Mouse (Mus musculus): ENCODE data around the gene Tvp23a. TPM values are rescaled to one million over a fixed set of nuclear protein-coding genes. Genes with fewer than 3 reads are reported as not detected.
A peak's percentile ranks its signal among the peaks of the same experiment; 100 is the strongest.

Gene Tvp23a
- polyA plus RNA-seq, 2 experiments = 0.20 to 0.28 TPM

DNA sequence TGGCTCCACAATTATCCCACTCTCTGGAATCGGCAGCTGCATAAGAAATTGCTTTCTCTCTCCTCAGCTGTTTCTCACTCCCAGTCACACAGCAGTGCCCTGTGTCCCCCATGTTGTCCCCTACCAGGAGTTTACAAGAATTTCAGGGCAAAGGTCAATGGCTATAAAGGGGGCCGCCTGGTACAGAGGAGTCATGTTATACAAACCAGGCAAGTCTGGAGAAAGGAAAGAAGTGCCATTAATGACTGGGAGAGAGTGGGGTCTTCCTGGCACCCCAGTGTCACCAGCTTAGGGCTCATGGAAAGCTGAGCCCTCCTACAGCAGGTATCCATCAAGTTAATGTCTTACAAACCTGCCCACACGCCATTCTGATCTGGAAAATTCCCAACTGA lies 7.4 kb upstream of the Tvp23a start:
- WGBS (ENCODE audit: insufficient replicate concordance) = 32% methylated on average over 3 of the region's 3 CpGs
- Histone ChIP-seq H3K9me3 (ENCODE audit: control insufficient read depth, low read length) (no peaks in the 10 kb centered on the region), H3K4me3 (ENCODE audit: insufficient read depth in 1 of 2, low read depth in 2 of 2, low read length in 2 of 2) (no peak overlapping the region), H3K27me3 (ENCODE audit: control insufficient read depth, insufficient read depth, low read length) (no peaks in the 10 kb centered on the region), H3K4me1 (replicated peaks; ENCODE audit: control insufficient read depth in 2 of 2, insufficient read depth in 2 of 2, low read length in 1 of 2) (peaks cover 0 to 6% of the 10 kb centered on the region in 2 experiments; a peak in 2 of 4 replicates), H3K4me2 (ENCODE audit: low read depth) (no peak overlapping the region), H3K27ac (no peak overlapping the region), H3K9ac (replicated peaks) (no peak overlapping the region), H3K36me3 (replicated peaks; ENCODE audit: control insufficient read depth, insufficient read depth, low read depth) (no peaks in the 10 kb centered on the region)
- TF ChIP-seq EP300 (IDR thresholded peaks at IDR 0.05; ENCODE audit: low read depth) = no peak
- TF ChIP-seq CTCF (IDR thresholded peaks at IDR 0.05; ENCODE audit: low read depth) = no peak
- no peak for DNase-seq (ENCODE audit: low read depth in 3 of 3, low spot score in 3 of 3)
- no peak for ATAC-seq (ENCODE audit: insufficient read depth)

DNA sequence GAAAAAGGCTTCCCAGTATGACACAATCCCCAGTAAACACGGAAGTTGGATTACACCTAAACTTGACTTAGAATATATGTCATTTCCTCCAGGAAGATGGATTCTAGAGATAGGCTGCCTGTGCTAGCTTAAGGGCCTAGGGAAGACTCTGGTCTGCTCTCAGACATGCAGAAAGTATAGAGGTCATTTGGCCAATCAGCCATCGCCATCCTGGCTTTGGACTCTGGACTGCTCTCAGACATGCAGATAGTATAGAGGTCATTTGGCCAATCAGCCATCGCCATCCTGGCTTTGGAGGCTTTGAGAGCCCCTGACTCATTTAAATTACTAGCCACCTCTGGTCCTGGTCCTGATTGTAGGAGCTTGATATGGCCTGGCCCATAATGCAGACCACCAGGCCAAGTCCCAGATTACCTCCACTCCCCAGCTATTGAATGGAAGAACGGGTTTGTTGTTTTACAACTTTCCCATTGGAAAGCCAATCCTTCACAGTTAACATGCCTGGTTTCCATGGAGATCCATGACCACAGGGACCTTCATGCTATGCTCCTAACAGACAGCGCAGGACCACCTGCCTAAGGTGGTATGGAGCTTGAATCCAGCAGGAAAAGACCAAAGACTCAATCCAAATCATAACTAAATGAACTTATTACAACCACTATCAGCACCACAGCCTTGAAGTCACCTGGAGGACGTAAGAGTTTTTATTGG lies 6.9 kb upstream of the Tvp23a start:
- Histone ChIP-seq H3K4me1 (replicated peaks; ENCODE audit: control insufficient read depth in 2 of 2, insufficient read depth in 2 of 2, low read length in 1 of 2) (peaks cover 0 to 10% of the 10 kb centered on the region in 2 experiments; a peak in 2 of 4 replicates), H3K4me2 (ENCODE audit: low read depth) (no peak overlapping the region), H3K9ac (replicated peaks) (no peak overlapping the region), H3K27ac (no peak overlapping the region), H3K4me3 (ENCODE audit: insufficient read depth in 1 of 2, low read depth in 2 of 2, low read length in 2 of 2) (no peak overlapping the region), H3K36me3 (replicated peaks; ENCODE audit: control insufficient read depth, insufficient read depth, low read depth) (no peaks in the 10 kb centered on the region), H3K27me3 (ENCODE audit: control insufficient read depth, insufficient read depth, low read length) (no peaks in the 10 kb centered on the region), H3K9me3 (ENCODE audit: control insufficient read depth, low read length) (no peaks in the 10 kb centered on the region)
- DNase-seq (ENCODE audit: low read depth in 3 of 3, low spot score in 3 of 3) = no peak
- WGBS (ENCODE audit: insufficient replicate concordance) = 47% methylated on average over 6 of the region's 6 CpGs
- no peak for ATAC-seq (ENCODE audit: insufficient read depth)
- no peak for TF ChIP-seq CTCF (IDR thresholded peaks at IDR 0.05; ENCODE audit: low read depth)

DNA sequence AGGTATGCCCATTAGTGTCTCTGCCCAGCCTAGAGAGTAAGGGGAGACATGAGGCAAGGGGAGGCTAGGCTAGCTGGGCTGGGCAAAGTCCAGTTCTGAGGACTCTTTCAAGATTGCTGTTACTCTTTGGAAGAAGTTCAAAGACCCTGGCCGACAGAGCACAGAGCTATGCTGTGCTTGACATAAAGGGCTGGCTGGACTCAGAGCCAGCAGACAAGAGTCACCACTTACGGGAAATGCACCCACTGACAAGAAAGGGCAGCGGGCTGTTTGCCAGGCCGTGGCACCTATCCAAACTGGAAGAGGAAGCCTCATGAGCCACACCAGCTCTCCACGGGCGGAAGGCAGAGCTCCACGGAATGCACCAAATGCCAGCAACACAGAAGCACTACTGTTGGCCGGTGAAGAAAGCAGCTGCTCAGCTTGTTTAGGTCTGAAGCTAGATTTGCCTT lies 5.3 kb upstream of the Tvp23a start:
- no peak overlapping the region for H3K9ac ChIP-seq (replicated peaks)
- ATAC-seq (ENCODE audit: insufficient read depth) = no peak
- no peak overlapping the region for H3K27ac ChIP-seq
- 57% methylated on average over 8 of the region's 8 CpGs for WGBS (ENCODE audit: insufficient replicate concordance)
- no peaks in the 10 kb centered on the region for H3K27me3 ChIP-seq (ENCODE audit: control insufficient read depth, insufficient read depth, low read length)
- no peak overlapping the region for H3K4me2 ChIP-seq (ENCODE audit: low read depth)
- H3K4me3 ChIP-seq (ENCODE audit: insufficient read depth in 1 of 2, low read depth in 2 of 2, low read length in 2 of 2) = no peak overlapping the region
- no peak for DNase-seq (ENCODE audit: low read depth in 3 of 3, low spot score in 3 of 3)
- H3K36me3 ChIP-seq (replicated peaks; ENCODE audit: control insufficient read depth, insufficient read depth, low read depth) = no peaks in the 10 kb centered on the region
- TF ChIP-seq CTCF (IDR thresholded peaks at IDR 0.05; ENCODE audit: low read depth) (no peak), EP300 (IDR thresholded peaks at IDR 0.05; ENCODE audit: low read depth) (no peak)
- H3K9me3 ChIP-seq (ENCODE audit: control insufficient read depth, low read length) = no peaks in the 10 kb centered on the region
- peaks cover 0 to 13% of the 10 kb centered on the region in 2 experiments; a peak in 2 of 4 replicates for H3K4me1 ChIP-seq (replicated peaks; ENCODE audit: control insufficient read depth in 2 of 2, insufficient read depth in 2 of 2, low read length in 1 of 2)

DNA sequence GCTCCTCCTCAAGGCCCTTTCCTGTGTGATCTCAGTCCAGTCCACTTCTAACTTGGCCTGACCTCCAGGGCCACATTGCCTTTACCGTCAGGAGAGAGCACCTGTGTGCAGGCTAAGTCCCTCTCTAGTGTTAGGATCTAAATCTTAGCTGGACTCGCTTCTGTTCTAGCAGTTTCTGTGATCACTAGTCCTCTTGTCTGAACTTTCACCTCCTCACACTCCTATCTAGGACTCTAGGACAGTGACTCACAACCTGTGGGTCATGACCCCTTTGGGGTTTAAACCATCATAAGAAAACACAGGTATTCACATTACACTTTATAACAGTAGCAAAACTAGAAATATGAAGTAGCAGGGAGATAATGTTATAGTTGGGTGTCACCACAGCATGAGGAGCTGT lies 4.7 kb upstream of the Tvp23a start:
- DNase-seq (ENCODE audit: low read depth in 3 of 3, low spot score in 3 of 3) = no peak
- Histone ChIP-seq H3K27me3 (ENCODE audit: control insufficient read depth, insufficient read depth, low read length) (no peaks in the 10 kb centered on the region), H3K9me3 (ENCODE audit: control insufficient read depth, low read length) (no peaks in the 10 kb centered on the region), H3K27ac (no peak overlapping the region), H3K9ac (replicated peaks) (no peak overlapping the region), H3K36me3 (replicated peaks; ENCODE audit: control insufficient read depth, insufficient read depth, low read depth) (no peaks in the 10 kb centered on the region), H3K4me1 (replicated peaks; ENCODE audit: control insufficient read depth in 2 of 2, insufficient read depth in 2 of 2, low read length in 1 of 2) (peaks cover 0 to 13% of the 10 kb centered on the region in 2 experiments; a peak in 2 of 4 replicates), H3K4me3 (ENCODE audit: insufficient read depth in 1 of 2, low read depth in 2 of 2, low read length in 2 of 2) (no peak overlapping the region), H3K4me2 (ENCODE audit: low read depth) (no peak overlapping the region)
- 54% methylated on average over 2 of the region's 2 CpGs for WGBS (ENCODE audit: insufficient replicate concordance)
- no peak for ATAC-seq (ENCODE audit: insufficient read depth)
- no peak for TF ChIP-seq EP300 (IDR thresholded peaks at IDR 0.05; ENCODE audit: low read depth)
- TF ChIP-seq CTCF (IDR thresholded peaks at IDR 0.05; ENCODE audit: low read depth) = no peak

DNA sequence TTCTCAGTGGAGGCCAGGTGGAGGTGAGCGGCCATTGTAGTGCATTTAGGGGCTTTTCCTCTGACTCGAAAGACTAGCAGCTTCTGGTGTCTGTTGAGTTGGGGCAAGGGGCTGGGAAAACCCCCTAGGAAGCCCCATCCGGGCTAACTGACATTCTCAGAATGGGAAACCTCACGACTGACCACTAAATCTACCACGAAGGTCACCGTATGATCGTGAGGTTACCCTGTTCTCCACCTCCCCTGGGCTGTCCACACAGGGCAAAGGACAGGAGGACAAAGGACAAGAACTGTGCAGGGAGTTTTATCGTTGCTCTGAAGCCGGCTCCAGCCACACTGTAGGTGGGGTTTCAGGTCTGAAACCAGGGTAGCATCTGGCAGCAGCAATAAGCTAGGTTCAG lies 1.8 kb upstream of the Tvp23a start:
- no peak overlapping the region for H3K4me3 ChIP-seq (ENCODE audit: insufficient read depth in 1 of 2, low read depth in 2 of 2, low read length in 2 of 2)
- TF ChIP-seq EP300 (IDR thresholded peaks at IDR 0.05; ENCODE audit: low read depth) (no peak), CTCF (IDR thresholded peaks at IDR 0.05; ENCODE audit: low read depth) (no peak)
- no peak overlapping the region for H3K27ac ChIP-seq
- WGBS (ENCODE audit: insufficient replicate concordance) = 40% methylated on average over 9 of the region's 9 CpGs
- H3K4me2 ChIP-seq (ENCODE audit: low read depth) = no peak overlapping the region
- DNase-seq (ENCODE audit: low read depth in 3 of 3, low spot score in 3 of 3) (peak in 1 of 3 experiments; percentile 1), ATAC-seq (ENCODE audit: insufficient read depth) (peak; percentile 58; the same call in 1 of the 2 replicates)
- no peaks in the 10 kb centered on the region for H3K27me3 ChIP-seq (ENCODE audit: control insufficient read depth, insufficient read depth, low read length)
- H3K4me1 ChIP-seq (replicated peaks; ENCODE audit: control insufficient read depth in 2 of 2, insufficient read depth in 2 of 2, low read length in 1 of 2) = peaks cover 0 to 7% of the 10 kb centered on the region in 2 experiments; a peak in 1 of 4 replicates
- no peaks in the 10 kb centered on the region for H3K36me3 ChIP-seq (replicated peaks; ENCODE audit: control insufficient read depth, insufficient read depth, low read depth)
- H3K9me3 ChIP-seq (ENCODE audit: control insufficient read depth, low read length) = no peaks in the 10 kb centered on the region
- no peak overlapping the region for H3K9ac ChIP-seq (replicated peaks)
